ENCODE assay signal across 7 mouse cellular contexts in genomic region chr14:22577411-22578037, GRCm38 (mm10).
DNase-seq lines count a peak whose midpoint lies in the region; ATAC-seq and TF ChIP-seq lines count a peak whose summit lies in the region.

No protein-coding gene starts in this region.

- TF ChIP-seq POLR2A in lung, adult 2 months (IDR thresholded peaks at IDR 0.05; ENCODE audit: borderline replicate concordance, extremely low read depth, low read depth, low read length), result no peak

- H3K4me2 ChIP-seq in lung, embryonic 15.5 days, result peak overlapping the region; percentile 26
- 0 out of 2 replicates have a peak overlapping the region, but pooled peaks have one; percentile 5 for H3K4me2 ChIP-seq in forebrain, embryonic 16.5 days (ENCODE audit: low read length)

- no peak overlapping the region for H3K9ac ChIP-seq in lung, embryonic 15.5 days
- H3K9ac ChIP-seq in forebrain, embryonic 16.5 days (replicated peaks; ENCODE audit: low read depth, low read length), result no peak overlapping the region

- no peak for TF ChIP-seq CTCF in lung, adult 2 months (IDR thresholded peaks at IDR 0.05; ENCODE audit: insufficient read depth, low read length)

- WGBS in lung, embryonic 15.5 days, result 26% methylated on average over 13 of the region's 13 CpGs
- WGBS in lung, adult 2 months, result 43% methylated on average over 13 of the region's 13 CpGs
- WGBS in forebrain, embryonic 16.5 days, result 24% methylated on average over 13 of the region's 13 CpGs

- no peak overlapping the region for H3K4me3 ChIP-seq in lung, embryonic 15.5 days
- no peak overlapping the region for H3K4me3 ChIP-seq in lung, adult 2 months (replicated peaks; ENCODE audit: extremely low read depth, low read depth, low read length)
- H3K4me3 ChIP-seq in forebrain, embryonic 16.5 days (replicated peaks; ENCODE audit: low read length), result no peak overlapping the region

- H3K27me3 ChIP-seq in lung, embryonic 15.5 days, result no peaks in the 10 kb centered on the region
- peaks cover 24% of the 10 kb centered on the region for H3K27me3 ChIP-seq in forebrain, embryonic 16.5 days (replicated peaks; ENCODE audit: control insufficient read depth, insufficient read depth, low read length)

- H3K27ac ChIP-seq in lung, embryonic 15.5 days, result no peak overlapping the region
- no peak overlapping the region for H3K27ac ChIP-seq in forebrain, embryonic 16.5 days (ENCODE audit: low read length)

- no peaks in the 10 kb centered on the region for H3K36me3 ChIP-seq in lung, embryonic 15.5 days
- H3K36me3 ChIP-seq in forebrain, embryonic 16.5 days (ENCODE audit: control insufficient read depth, insufficient read depth), result no peaks in the 10 kb centered on the region

- H3K4me1 ChIP-seq in lung, embryonic 15.5 days, result peaks cover 22% of the 10 kb centered on the region
- no peaks in the 10 kb centered on the region for H3K4me1 ChIP-seq in lung, adult 2 months (ENCODE audit: control insufficient read depth, insufficient read depth, low read length)
- H3K4me1 ChIP-seq in forebrain, embryonic 16.5 days (replicated peaks; ENCODE audit: control insufficient read depth, insufficient read depth, low read length), result peaks cover 7% of the 10 kb centered on the region

- intact Hi-C loops in left cerebral cortex, postnatal 4 days (cut with DNase I), result loop anchor here (5.0 to 10.0 kb wide), 2 partner anchors 133 to 590 kb away; partner anchors contain the start of gene Zfp503

- DNase-seq in lung, adult 2 months, result no peak
- DNase-seq in kidney, postnatal 4 days, result peak; percentile 40 to 60
- DNase-seq in thymus, postnatal 36 days, result no peak
- no peak for DNase-seq in left cerebral cortex, postnatal 4 days
- DNase-seq in ovary, postnatal 10 days (ENCODE audit: low spot score), result no peak

- no peaks in the 10 kb centered on the region for H3K9me3 ChIP-seq in lung, embryonic 15.5 days
- no peaks in the 10 kb centered on the region for H3K9me3 ChIP-seq in forebrain, embryonic 16.5 days (ENCODE audit: control insufficient read depth, low read length)

- peak; percentile 29; the same call in 1 of the 2 replicates for ATAC-seq in lung, embryonic 15.5 days (ENCODE audit: borderline replicate concordance, extremely low read depth, low FRiP score, low TSS enrichment)
- no peak for ATAC-seq in forebrain, embryonic 16.5 days

Comparison
In these comparisons a context has a peak if more than half of its experiments do, and no peak if none do; other contexts are left out.
1. DNase-seq: peak in kidney, postnatal 4 days (2 of 2); none in lung, adult 2 months (single experiment), thymus, postnatal 36 days (0 of 2), left cerebral cortex, postnatal 4 days (single experiment) and ovary, postnatal 10 days (single experiment).